Mouse (Mus musculus): ENCODE measurements around the gene Myo18a. TPM values are rescaled to one million over a fixed set of nuclear protein-coding genes. Genes with fewer than 3 reads are reported as not detected.
A peak's percentile ranks its signal among the peaks of the same experiment; 100 is the strongest.

Myo18a gene
- polyA plus RNA-seq, 1 experiment from 2014 or later = 25.4 TPM

- no peaks in the 10 kb centered on the region for H3K4me1 ChIP-seq (replicated peaks; ENCODE audit: control insufficient read depth, insufficient read depth, low read length)
- no peaks in the 10 kb centered on the region for H3K9me3 ChIP-seq (ENCODE audit: control insufficient read depth)
- H3K4me2 ChIP-seq (replicated peaks; ENCODE audit: low read depth) = no peak overlapping the region
- H3K27ac ChIP-seq (ENCODE audit: low read depth, low read length) = no peak overlapping the region
- no peak for ATAC-seq
- no peak for TF ChIP-seq CTCF (IDR thresholded peaks at IDR 0.05; ENCODE audit: low read depth)
- no peaks in the 10 kb centered on the region for H3K27me3 ChIP-seq (replicated peaks; ENCODE audit: control insufficient read depth, insufficient read depth, low read length)
- 86% methylated on average over 6 of the region's 6 CpGs for WGBS
- H3K36me3 ChIP-seq (ENCODE audit: control insufficient read depth, insufficient read depth) = peaks cover 11% of the 10 kb centered on the region; the same call in 1 of the 2 replicates
- no peak overlapping the region for H3K4me3 ChIP-seq (ENCODE audit: low read depth, low read length)
- no peak overlapping the region for H3K9ac ChIP-seq (ENCODE audit: low read depth, low read length)
Measured at GRCm38 (mm10) chr11:77810018-77810417, 47.0 kb downstream of the Myo18a start.

DNA sequence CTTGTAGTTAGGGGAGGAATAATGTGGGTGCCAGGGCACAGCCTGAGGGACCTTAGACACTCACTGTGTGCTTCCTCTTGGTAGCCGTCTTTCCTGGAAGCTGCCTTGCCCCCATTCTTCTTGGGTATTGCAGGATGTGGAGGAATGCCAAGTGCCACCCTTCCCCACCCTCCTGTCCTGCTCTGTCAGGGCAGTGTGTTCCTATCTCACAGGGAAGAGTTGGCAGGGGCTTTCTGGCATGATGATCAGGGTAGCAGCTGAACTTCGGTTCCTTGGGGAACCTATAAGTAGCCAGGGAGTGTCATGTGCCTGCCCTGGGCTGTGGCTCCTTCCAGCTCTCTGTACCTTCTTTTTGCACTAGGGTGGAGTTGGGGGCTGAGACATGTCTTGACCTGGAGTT lies 50.9 kb downstream of the Myo18a start:
- Histone ChIP-seq H3K27ac (ENCODE audit: low read depth, low read length) (no peak overlapping the region), H3K4me2 (replicated peaks; ENCODE audit: low read depth) (no peak overlapping the region), H3K9me3 (ENCODE audit: control insufficient read depth) (no peaks in the 10 kb centered on the region), H3K27me3 (replicated peaks; ENCODE audit: control insufficient read depth, insufficient read depth, low read length) (no peaks in the 10 kb centered on the region), H3K4me1 (replicated peaks; ENCODE audit: control insufficient read depth, insufficient read depth, low read length) (no peaks in the 10 kb centered on the region), H3K9ac (ENCODE audit: low read depth, low read length) (no peak overlapping the region), H3K4me3 (ENCODE audit: low read depth, low read length) (no peak overlapping the region), H3K36me3 (ENCODE audit: control insufficient read depth, insufficient read depth) (peaks cover 24% of the 10 kb centered on the region)
- TF ChIP-seq CTCF (IDR thresholded peaks at IDR 0.05; ENCODE audit: low read depth) = no peak
- ATAC-seq = no peak
- WGBS = 62% methylated on average over 2 of the region's 2 CpGs

DNA sequence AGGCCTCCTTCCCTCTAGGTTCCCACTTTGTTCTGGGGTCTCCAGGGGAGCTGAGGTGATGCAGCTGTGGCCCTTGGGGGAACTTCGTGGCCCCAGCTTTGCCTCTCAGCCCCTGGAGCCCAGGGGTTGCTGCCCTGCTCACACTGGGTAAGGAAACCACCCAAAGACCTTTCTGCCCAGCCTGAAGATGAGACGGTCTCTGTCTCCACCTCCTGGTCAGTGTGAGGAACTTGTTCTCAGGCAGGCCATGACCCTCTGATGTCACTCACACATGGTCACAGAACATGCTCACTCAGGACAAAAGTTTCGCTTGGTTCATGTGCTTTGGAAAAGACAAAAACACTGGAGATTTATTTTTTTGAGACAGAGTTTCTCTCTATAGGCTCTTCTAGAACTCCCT lies 53.0 kb downstream of the Myo18a start:
- no peaks in the 10 kb centered on the region for H3K9me3 ChIP-seq (ENCODE audit: control insufficient read depth)
- peak; percentile 32 for ATAC-seq
- H3K27me3 ChIP-seq (replicated peaks; ENCODE audit: control insufficient read depth, insufficient read depth, low read length) = no peaks in the 10 kb centered on the region
- H3K4me3 ChIP-seq (ENCODE audit: low read depth, low read length) = no peak overlapping the region
- H3K4me1 ChIP-seq (replicated peaks; ENCODE audit: control insufficient read depth, insufficient read depth, low read length) = no peaks in the 10 kb centered on the region
- peak; percentile 96 for TF ChIP-seq CTCF (IDR thresholded peaks at IDR 0.05; ENCODE audit: low read depth)
- H3K36me3 ChIP-seq (ENCODE audit: control insufficient read depth, insufficient read depth) = peaks cover 41% of the 10 kb centered on the region
- H3K4me2 ChIP-seq (replicated peaks; ENCODE audit: low read depth) = no peak overlapping the region
- no peak overlapping the region for H3K9ac ChIP-seq (ENCODE audit: low read depth, low read length)
- 28% methylated on average over 3 of the region's 3 CpGs for WGBS
- no peak overlapping the region for H3K27ac ChIP-seq (ENCODE audit: low read depth, low read length)

DNA sequence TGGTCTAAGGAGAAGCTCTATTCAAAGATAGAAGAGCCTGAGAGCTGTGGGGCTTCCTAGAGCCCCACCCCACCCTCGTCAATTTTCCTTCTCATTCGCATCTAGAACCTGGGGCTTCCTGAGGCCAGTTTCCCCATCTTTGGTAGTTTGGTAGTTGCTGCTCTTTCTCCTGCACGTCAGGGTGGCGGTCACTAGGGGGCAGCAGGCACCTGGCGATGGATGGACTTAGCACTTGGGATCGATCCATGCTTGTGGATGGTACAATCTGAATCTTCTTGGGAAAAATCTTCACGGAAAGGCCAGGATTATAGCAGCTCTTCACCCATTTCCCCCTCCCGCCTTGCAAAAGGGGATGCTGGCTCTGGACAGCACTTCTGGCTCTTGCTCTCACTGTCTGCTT lies 58.6 kb downstream of the Myo18a start:
- H3K9ac ChIP-seq (ENCODE audit: low read depth, low read length) = no peak overlapping the region
- H3K27me3 ChIP-seq (replicated peaks; ENCODE audit: control insufficient read depth, insufficient read depth, low read length) = no peaks in the 10 kb centered on the region
- 19% methylated on average over 8 of the region's 8 CpGs for WGBS
- H3K4me2 ChIP-seq (replicated peaks; ENCODE audit: low read depth) = no peak overlapping the region
- H3K9me3 ChIP-seq (ENCODE audit: control insufficient read depth) = no peaks in the 10 kb centered on the region
- H3K27ac ChIP-seq (ENCODE audit: low read depth, low read length) = no peak overlapping the region
- peaks cover 75% of the 10 kb centered on the region for H3K36me3 ChIP-seq (ENCODE audit: control insufficient read depth, insufficient read depth)
- no peak overlapping the region for H3K4me3 ChIP-seq (ENCODE audit: low read depth, low read length)
- no peaks in the 10 kb centered on the region for H3K4me1 ChIP-seq (replicated peaks; ENCODE audit: control insufficient read depth, insufficient read depth, low read length)
- peak; percentile 85 for TF ChIP-seq CTCF (IDR thresholded peaks at IDR 0.05; ENCODE audit: low read depth)
- no peak for ATAC-seq

- 23% methylated on average over 7 of the region's 7 CpGs for WGBS
- Histone ChIP-seq H3K4me2 (replicated peaks; ENCODE audit: low read depth) (no peak overlapping the region), H3K27ac (ENCODE audit: low read depth, low read length) (no peak overlapping the region), H3K9ac (ENCODE audit: low read depth, low read length) (no peak overlapping the region), H3K36me3 (ENCODE audit: control insufficient read depth, insufficient read depth) (peaks cover 78% of the 10 kb centered on the region), H3K4me3 (ENCODE audit: low read depth, low read length) (no peak overlapping the region), H3K9me3 (ENCODE audit: control insufficient read depth) (no peaks in the 10 kb centered on the region), H3K27me3 (replicated peaks; ENCODE audit: control insufficient read depth, insufficient read depth, low read length) (no peaks in the 10 kb centered on the region), H3K4me1 (replicated peaks; ENCODE audit: control insufficient read depth, insufficient read depth, low read length) (no peaks in the 10 kb centered on the region)
- no peak for ATAC-seq
- peak; percentile 86 for TF ChIP-seq CTCF (IDR thresholded peaks at IDR 0.05; ENCODE audit: low read depth)
Measured at GRCm38 (mm10) chr11:77822781-77823180, 59.7 kb downstream of the Myo18a start.

GRCm38 (mm10) chr11:77825853-77826252 lies 62.8 kb downstream of the Myo18a start:
- no peak overlapping the region for H3K4me2 ChIP-seq (replicated peaks; ENCODE audit: low read depth)
- H3K27me3 ChIP-seq (replicated peaks; ENCODE audit: control insufficient read depth, insufficient read depth, low read length) = no peaks in the 10 kb centered on the region
- H3K36me3 ChIP-seq (ENCODE audit: control insufficient read depth, insufficient read depth) = peaks cover 80% of the 10 kb centered on the region
- no peak overlapping the region for H3K27ac ChIP-seq (ENCODE audit: low read depth, low read length)
- H3K4me1 ChIP-seq (replicated peaks; ENCODE audit: control insufficient read depth, insufficient read depth, low read length) = no peaks in the 10 kb centered on the region
- H3K4me3 ChIP-seq (ENCODE audit: low read depth, low read length) = no peak overlapping the region
- H3K9ac ChIP-seq (ENCODE audit: low read depth, low read length) = no peak overlapping the region
- no peak for ATAC-seq
- WGBS = 8% methylated on average over 5 of the region's 5 CpGs
- peak; percentile 86 for TF ChIP-seq CTCF (IDR thresholded peaks at IDR 0.05; ENCODE audit: low read depth)
- H3K9me3 ChIP-seq (ENCODE audit: control insufficient read depth) = no peaks in the 10 kb centered on the region

DNA sequence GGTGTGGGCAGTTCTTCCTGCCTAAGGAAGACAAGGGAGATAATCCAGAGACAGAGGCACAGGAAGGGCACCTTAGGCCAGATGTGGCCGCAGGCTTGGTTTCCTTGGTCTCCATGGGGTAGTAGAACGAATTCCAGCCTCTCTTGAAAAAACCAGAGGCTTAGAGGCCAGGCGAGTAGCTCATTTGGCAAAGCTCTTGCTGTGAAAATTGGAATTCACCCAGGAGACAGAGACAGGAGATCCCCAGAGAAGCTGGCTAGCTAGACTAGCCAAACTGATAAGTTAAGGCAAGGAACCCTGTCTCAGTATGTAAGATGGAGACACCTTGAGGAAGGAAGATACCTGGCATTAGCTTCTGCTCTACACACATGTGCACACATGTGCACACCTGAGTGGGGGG lies 63.3 kb downstream of the Myo18a start:
- H3K4me2 ChIP-seq (replicated peaks; ENCODE audit: low read depth) = no peak overlapping the region
- H3K27me3 ChIP-seq (replicated peaks; ENCODE audit: control insufficient read depth, insufficient read depth, low read length) = no peaks in the 10 kb centered on the region
- no peak overlapping the region for H3K9ac ChIP-seq (ENCODE audit: low read depth, low read length)
- WGBS = 78% methylated on average over 3 of the region's 3 CpGs
- peaks cover 79% of the 10 kb centered on the region for H3K36me3 ChIP-seq (ENCODE audit: control insufficient read depth, insufficient read depth)
- no peaks in the 10 kb centered on the region for H3K4me1 ChIP-seq (replicated peaks; ENCODE audit: control insufficient read depth, insufficient read depth, low read length)
- H3K4me3 ChIP-seq (ENCODE audit: low read depth, low read length) = no peak overlapping the region
- no peaks in the 10 kb centered on the region for H3K9me3 ChIP-seq (ENCODE audit: control insufficient read depth)
- H3K27ac ChIP-seq (ENCODE audit: low read depth, low read length) = no peak overlapping the region
- TF ChIP-seq CTCF (IDR thresholded peaks at IDR 0.05; ENCODE audit: low read depth) = no peak
- no peak for ATAC-seq
